Mouse (Mus musculus) hindlimb bud, embryonic 11.5 days (tissue): ENCODE results near the gene Csf2rb2.
"Not testable (repeated sequence)": the region's sequence is repeated elsewhere in the genome, so short reads cannot be mapped to it uniquely, and the experiment has no call there.

Experiments
- DNase-seq: peaks from one replicate; pipeline ENCODE4 v3.0.0-alpha.2; 2012; ENCODE audit warnings: low read depth, low spot score; ENCODE audit errors: extremely low spot score

Csf2rb2 gene

GRCm38 (mm10) chr15:78305341-78305933, at the start of gene Csf2rb2:
TSS of gene Csf2rb2 (minus strand) at chr15:78305721.
- no peak for DNase-seq

DNA sequence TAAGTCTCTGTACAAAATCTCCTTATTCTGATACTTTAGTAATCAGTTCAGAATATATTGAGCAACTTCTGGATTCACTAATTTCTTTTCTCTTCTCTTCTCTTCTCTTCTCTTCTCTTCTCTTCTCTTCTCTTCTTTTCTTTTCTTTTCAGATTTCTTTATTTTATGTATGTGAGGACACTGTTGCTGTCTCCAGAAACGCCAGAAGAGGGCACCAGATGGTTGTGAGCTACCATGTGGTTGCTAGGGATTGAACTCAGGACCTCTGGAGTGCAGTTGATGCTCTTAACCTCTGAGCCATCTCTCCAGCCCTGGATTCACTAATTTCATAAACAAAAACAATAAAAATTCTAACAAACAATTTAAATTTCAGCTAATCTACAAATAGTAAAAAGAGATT, 49.4 kb upstream of the Csf2rb2 start:
- no peak for DNase-seq

- DNase-seq = no peak
Measured at GRCm38 (mm10) chr15:78351586-78352165, 46.2 kb upstream of the Csf2rb2 start.

DNA sequence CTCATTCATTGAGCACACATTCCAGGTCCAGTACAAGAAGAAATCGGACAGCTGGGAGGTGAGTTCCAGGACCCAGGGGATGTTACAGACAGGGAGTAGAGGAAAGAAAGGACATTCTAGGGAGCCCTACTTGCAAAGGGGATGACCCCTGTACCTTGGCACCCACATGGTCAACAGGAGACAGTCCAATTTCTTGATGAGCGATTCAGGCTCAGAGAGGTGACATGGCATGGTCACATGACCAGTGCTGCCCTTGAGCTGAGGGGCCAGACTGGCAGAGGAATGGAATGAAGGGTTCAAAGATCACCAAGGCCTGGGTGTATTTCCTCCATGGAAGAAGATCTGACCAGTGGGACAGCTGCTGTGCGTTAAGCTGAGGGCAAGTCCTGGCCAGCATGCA, 39.0 kb upstream of the Csf2rb2 start:
- no peak for DNase-seq

GRCm38 (mm10) chr15:78343683-78344082, 38.2 kb upstream of the Csf2rb2 start:
- DNase-seq = no peak

DNA sequence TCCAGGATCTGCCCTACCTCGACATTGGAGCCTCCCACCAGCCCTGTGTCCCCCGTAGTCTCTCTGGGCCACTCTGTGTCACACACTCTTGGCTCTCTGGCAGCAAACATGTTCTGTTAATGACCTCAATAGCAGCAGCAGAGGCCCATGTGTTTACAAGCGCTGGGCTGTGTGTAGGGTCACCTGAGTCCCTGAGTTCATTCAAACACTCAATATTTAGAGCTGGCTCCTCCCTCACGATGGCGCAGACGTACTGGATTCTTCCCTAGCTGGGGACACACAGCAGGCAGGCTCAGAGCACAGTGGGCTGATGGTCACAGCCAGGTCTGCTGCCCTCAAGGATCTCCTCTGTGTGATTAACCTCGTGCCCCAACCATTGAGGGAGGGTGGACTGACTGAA, 35.4 kb upstream of the Csf2rb2 start:
- not testable (repeated sequence) for DNase-seq

- not testable (repeated sequence) for DNase-seq
Measured at GRCm38 (mm10) chr15:78339627-78340423, 34.3 kb upstream of the Csf2rb2 start.

GRCm38 (mm10) chr15:78334380-78334779, 28.9 kb upstream of the Csf2rb2 start:
- DNase-seq = no peak

DNA sequence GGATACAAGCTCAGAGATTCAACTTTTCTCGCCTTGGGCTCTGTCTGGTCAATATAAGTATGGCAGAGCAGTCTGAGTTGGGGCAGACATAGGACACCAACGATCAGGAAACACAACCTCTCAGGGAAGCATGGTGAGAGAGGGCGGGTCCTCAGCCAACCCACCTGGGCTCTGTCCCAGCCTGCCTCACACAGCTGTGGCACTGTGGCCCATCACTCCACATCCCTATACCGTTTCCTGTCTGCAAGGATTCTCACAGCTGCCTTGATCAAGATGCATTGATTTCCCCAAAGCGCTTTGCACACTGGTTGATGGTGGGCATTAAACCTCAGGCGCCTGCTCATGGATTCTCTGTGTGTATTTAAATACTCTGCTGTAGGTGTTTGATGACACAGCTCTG, 27.5 kb upstream of the Csf2rb2 start:
- DNase-seq = no peak

DNA sequence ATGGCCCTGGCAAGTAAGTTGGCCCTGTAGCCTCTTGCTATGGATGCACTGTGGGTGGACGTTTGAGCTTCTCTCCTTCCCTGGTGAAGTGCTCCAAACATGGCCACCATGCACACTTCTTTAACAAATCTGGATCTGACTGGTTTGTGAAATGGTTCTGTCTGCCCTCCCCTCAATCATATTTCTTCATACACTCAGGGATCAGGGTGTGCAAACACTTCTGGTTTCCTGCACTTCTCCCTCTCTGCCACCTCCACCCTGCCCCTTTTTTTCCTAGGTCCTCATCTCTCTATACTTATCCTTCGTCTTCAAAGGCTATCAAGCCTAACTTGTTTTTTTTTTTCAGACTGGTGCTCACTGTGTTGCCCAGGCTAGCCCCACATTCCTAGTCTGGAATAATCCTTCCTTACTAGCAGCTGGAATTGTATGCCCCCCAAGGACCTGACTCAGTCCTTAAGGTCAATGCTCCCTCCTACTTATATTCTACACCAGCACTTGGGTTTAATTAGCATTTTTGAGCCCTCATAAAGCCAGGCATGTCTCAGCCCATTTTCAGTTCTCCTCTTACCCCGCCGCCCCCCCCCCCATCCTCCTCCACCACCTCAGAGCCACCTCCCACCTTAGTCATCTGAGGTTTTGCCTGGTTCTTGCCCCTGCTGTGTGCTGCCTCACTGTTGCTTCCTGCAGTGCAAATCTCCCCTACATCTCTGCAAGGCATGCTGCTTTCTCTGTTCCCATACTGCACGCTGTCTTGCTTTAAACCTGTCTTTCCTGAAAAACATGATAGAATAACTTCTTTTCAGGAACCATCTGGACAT, 26.2 kb upstream of the Csf2rb2 start:
- DNase-seq = no peak

DNA sequence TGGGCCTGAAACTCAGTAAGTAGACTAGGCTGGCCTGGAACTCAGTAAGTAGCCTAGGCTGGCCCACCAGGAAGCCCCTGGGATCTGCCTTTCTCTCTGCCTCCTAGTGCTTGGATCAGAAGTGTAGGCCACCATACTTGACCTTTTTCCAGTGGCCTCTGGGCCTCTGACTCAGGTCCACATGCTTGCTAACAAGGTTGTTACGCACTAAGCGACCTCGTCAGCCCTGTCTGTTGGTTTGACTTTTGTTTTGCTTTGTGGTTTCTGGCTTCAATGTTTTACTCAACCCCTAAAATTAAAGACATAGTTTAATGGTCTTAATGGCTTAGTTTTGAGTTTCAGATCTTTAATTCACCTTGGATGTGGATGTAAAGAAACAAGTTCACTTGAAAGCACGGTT, 25.2 kb upstream of the Csf2rb2 start:
- no peak for DNase-seq

GRCm38 (mm10) chr15:78329972-78330371, 24.5 kb upstream of the Csf2rb2 start:
- not testable (repeated sequence) for DNase-seq

- no peak for DNase-seq
Measured at GRCm38 (mm10) chr15:78328520-78329097, 23.1 kb upstream of the Csf2rb2 start.

DNA sequence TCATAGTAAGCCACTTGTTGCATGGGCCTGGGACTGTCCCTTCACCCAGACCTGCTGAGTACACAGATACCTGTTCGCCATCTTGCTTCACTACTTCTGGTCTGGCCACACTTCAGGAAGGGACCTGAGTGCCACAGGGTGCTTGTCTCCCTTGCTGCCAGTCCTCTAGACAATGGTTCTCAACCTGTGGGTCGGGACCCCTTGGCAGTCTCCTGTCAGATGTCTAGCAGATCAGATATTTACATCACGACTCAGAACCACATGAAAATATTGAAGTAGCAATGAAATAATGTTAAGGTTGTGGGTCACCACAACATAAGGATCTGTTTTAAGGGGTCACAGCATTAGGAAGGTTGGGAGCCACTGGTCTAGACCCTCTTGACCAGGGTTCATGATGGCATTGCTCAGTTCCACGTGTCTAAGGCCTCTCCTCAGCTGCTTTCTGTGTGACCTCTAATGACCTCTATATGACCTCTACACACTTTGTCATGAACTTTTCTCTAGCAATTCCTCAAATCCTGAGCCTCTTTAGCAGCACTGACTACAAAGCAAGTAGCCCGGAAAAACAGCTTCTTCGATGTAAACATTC, 22.3 kb upstream of the Csf2rb2 start:
- not testable (repeated sequence) for DNase-seq

DNA sequence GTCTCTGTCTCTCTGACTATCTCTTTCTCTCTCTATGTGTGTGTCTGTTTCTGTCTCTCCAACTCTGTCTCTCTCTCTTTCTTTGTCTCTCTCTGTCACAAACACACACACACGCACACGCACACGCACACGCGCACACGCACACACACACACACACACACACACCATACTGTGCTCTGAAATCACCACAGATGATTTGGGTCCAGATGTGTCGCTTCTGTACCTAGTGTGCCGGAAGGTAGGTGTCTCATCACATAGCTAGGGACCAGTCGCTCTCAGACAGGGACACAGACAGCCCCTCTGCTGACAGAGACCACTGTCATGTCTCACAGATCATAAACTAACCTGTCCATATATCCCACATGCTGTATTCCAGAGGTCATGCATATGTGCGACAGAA, 21.2 kb upstream of the Csf2rb2 start:
- no peak for DNase-seq

- no peak for DNase-seq
Measured at GRCm38 (mm10) chr15:78325671-78326339, 20.3 kb upstream of the Csf2rb2 start, which contains the start of gene Csf2rb. TSS of gene Csf2rb (plus strand) at chr15:78325752.

DNA sequence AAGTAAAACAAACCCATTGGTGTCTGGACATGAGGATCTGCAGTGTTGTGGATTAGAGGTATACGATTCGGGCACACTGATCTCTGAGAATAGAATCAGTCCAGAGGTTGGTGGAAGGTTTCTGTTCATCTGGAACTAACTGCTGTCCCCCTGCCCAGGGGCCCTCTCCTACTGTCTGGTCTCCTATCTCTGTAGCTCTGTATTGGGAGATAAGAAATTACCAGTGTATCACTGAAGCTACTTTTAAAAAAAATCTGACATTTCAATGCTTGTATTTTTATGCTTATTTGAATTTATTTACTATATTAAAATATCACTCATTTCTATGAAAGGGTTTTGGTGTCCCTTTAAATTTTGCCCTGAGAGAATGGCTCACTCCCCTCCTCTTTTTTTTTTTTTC, 18.8 kb upstream of the Csf2rb2 start:
- DNase-seq = no peak

GRCm38 (mm10) chr15:78323366-78323765, 17.8 kb upstream of the Csf2rb2 start:
- DNase-seq = no peak

GRCm38 (mm10) chr15:78320825-78321496, 15.4 kb upstream of the Csf2rb2 start:
- peak; percentile 18 for DNase-seq
